ENCODE assay signal across 8 mouse cellular contexts in genomic region chr3:67583846-67584186, GRCm38 (mm10). TPM values are rescaled to one million over a fixed set of nuclear protein-coding genes. Genes with fewer than 3 reads are reported as not detected.
DNase-seq lines count a peak whose midpoint lies in the region; ATAC-seq lines count a peak whose summit lies in the region.

No protein-coding gene starts in this region.

- no peak for ATAC-seq in heart, embryonic 11.5 days (replicated peaks; ENCODE audit: insufficient number of reproducible peaks, low FRiP score, low TSS enrichment)
- ATAC-seq in forebrain, embryonic 12.5 days (ENCODE audit: low FRiP score) = no peak
- no peak for ATAC-seq in kidney, embryonic 16.5 days (ENCODE audit: low FRiP score, low TSS enrichment)
- no peak for ATAC-seq in midbrain, embryonic 14.5 days (ENCODE audit: low FRiP score, low TSS enrichment)

- 74% methylated on average over 6 of the region's 6 CpGs for WGBS in heart, embryonic 11.5 days (ENCODE audit: insufficient replicate concordance)
- WGBS in forebrain, embryonic 12.5 days = 90% methylated on average over 6 of the region's 6 CpGs
- WGBS in kidney, embryonic 16.5 days = 71% methylated on average over 6 of the region's 6 CpGs
- 86% methylated on average over 6 of the region's 6 CpGs for WGBS in midbrain, embryonic 14.5 days

- H3K4me1 ChIP-seq in heart, embryonic 11.5 days (ENCODE audit: control insufficient read depth, insufficient read depth, low read length) = peaks cover 5% of the 10 kb centered on the region; the same call in 1 of the 2 replicates
- H3K4me1 ChIP-seq in forebrain, embryonic 12.5 days = peaks cover 9% of the 10 kb centered on the region; the same call in 1 of the 2 replicates
- H3K4me1 ChIP-seq in kidney, embryonic 16.5 days (ENCODE audit: insufficient read depth, low read length) = peaks cover 14% of the 10 kb centered on the region
- peaks cover 7% of the 10 kb centered on the region; the same call in 1 of the 2 replicates for H3K4me1 ChIP-seq in midbrain, embryonic 14.5 days (ENCODE audit: control insufficient read depth, insufficient read depth, low read length)

- peak overlapping the region; percentile 70; the same call in 1 of the 2 replicates for H3K4me3 ChIP-seq in heart, embryonic 11.5 days (ENCODE audit: low read depth, low read length)
- H3K4me3 ChIP-seq in forebrain, embryonic 12.5 days (replicated peaks) = no peak overlapping the region
- H3K4me3 ChIP-seq in kidney, embryonic 16.5 days (ENCODE audit: low read length) = peak overlapping the region; percentile 92; the same call in 1 of the 2 replicates
- peak overlapping the region; percentile 67 for H3K4me3 ChIP-seq in midbrain, embryonic 14.5 days (replicated peaks; ENCODE audit: low read depth, low read length)

- H3K9ac ChIP-seq in heart, embryonic 11.5 days (ENCODE audit: low read depth, low read length) = no peak overlapping the region
- no peak overlapping the region for H3K9ac ChIP-seq in forebrain, embryonic 12.5 days
- no peak overlapping the region for H3K9ac ChIP-seq in kidney, embryonic 16.5 days (replicated peaks; ENCODE audit: low read length)
- no peak overlapping the region for H3K9ac ChIP-seq in midbrain, embryonic 14.5 days (replicated peaks; ENCODE audit: low read length)

- H3K36me3 ChIP-seq in heart, embryonic 11.5 days (ENCODE audit: control insufficient read depth, insufficient read depth, low read length) = peaks cover 4% of the 10 kb centered on the region; the same call in 1 of the 2 replicates
- H3K36me3 ChIP-seq in forebrain, embryonic 12.5 days (replicated peaks) = peaks cover 7% of the 10 kb centered on the region; the same call in 1 of the 2 replicates
- peaks cover 10% of the 10 kb centered on the region for H3K36me3 ChIP-seq in kidney, embryonic 16.5 days (ENCODE audit: insufficient read depth, low read length)
- peaks cover 18% of the 10 kb centered on the region for H3K36me3 ChIP-seq in midbrain, embryonic 14.5 days (ENCODE audit: control insufficient read depth, insufficient read depth, low read length)

- DNase-seq in heart, adult 18-20 months = no peak
- no peak for DNase-seq in midbrain, embryonic 14.5 days
- no peak for DNase-seq in layer of hippocampus, adult 8-10 months (ENCODE audit: low spot score in 2 of 2)
- no peak for DNase-seq in cerebellum, adult 9-11 months
- no peak for DNase-seq in gastrocnemius, postnatal 4 days (ENCODE audit: low spot score in 2 of 2)

- no peaks in the 10 kb centered on the region for H3K9me3 ChIP-seq in heart, embryonic 11.5 days (replicated peaks; ENCODE audit: control insufficient read depth, low read length)
- H3K9me3 ChIP-seq in forebrain, embryonic 12.5 days = no peaks in the 10 kb centered on the region; the same call in 1 of the 2 replicates
- 0 out of 2 replicates have a peak, but pooled peaks cover 5% of the 10 kb centered on the region for H3K9me3 ChIP-seq in kidney, embryonic 16.5 days (ENCODE audit: low read length)
- no peaks in the 10 kb centered on the region for H3K9me3 ChIP-seq in midbrain, embryonic 14.5 days (ENCODE audit: control insufficient read depth, low read length)

- H3K4me2 ChIP-seq in heart, embryonic 11.5 days = peak overlapping the region; percentile 89
- H3K4me2 ChIP-seq in forebrain, embryonic 12.5 days = peak overlapping the region; percentile 88; the same call in 1 of the 2 replicates
- peak overlapping the region; percentile 88 for H3K4me2 ChIP-seq in kidney, embryonic 16.5 days (replicated peaks; ENCODE audit: low read depth, low read length)
- peak overlapping the region; percentile 94 for H3K4me2 ChIP-seq in midbrain, embryonic 14.5 days (ENCODE audit: low read length)

- H3K27ac ChIP-seq in heart, embryonic 11.5 days (ENCODE audit: low read depth, low read length) = no peak overlapping the region
- no peak overlapping the region for H3K27ac ChIP-seq in forebrain, embryonic 12.5 days
- no peak overlapping the region for H3K27ac ChIP-seq in kidney, embryonic 16.5 days (ENCODE audit: low read length)
- no peak overlapping the region for H3K27ac ChIP-seq in midbrain, embryonic 14.5 days (replicated peaks; ENCODE audit: low read depth, low read length)

- H3K27me3 ChIP-seq in heart, embryonic 11.5 days (ENCODE audit: control insufficient read depth, insufficient read depth, low read length) = no peaks in the 10 kb centered on the region
- peaks cover 6% of the 10 kb centered on the region for H3K27me3 ChIP-seq in forebrain, embryonic 12.5 days
- no peaks in the 10 kb centered on the region for H3K27me3 ChIP-seq in kidney, embryonic 16.5 days (ENCODE audit: insufficient read depth, low read length)
- 0 out of 2 replicates have a peak, but pooled peaks cover 4% of the 10 kb centered on the region for H3K27me3 ChIP-seq in midbrain, embryonic 14.5 days (ENCODE audit: control insufficient read depth, insufficient read depth, low read length)

RNA-seq across cellular contexts. Expression of gene Mfsd1, which starts 1.3 kb away (rescaled TPM):
- 43.1 and 55.5 TPM in 2 replicates for polyA plus RNA-seq in heart, embryonic 11.5 days (2014; fragmentation: Nextera tagmentation; extraction: Ambion mirVana)
- total RNA-seq in heart, adult 18-20 months (2021) = 10 to 100 TPM; 25.1 to 31.4 TPM
- 48.7 and 49.8 TPM in 2 replicates for polyA plus RNA-seq in forebrain, embryonic 12.5 days (2016; fragmentation: Nextera tagmentation; extraction: Ambion mirVana)
- 97.5 and 108 TPM in 2 replicates for polyA plus RNA-seq in kidney, embryonic 16.5 days (2015; fragmentation: Nextera tagmentation; extraction: Ambion mirVana)
- 28.8 and 42.9 TPM in 2 replicates for polyA plus RNA-seq in midbrain, embryonic 14.5 days (2014; fragmentation: Nextera tagmentation; extraction: Ambion mirVana)
- 10 to 100 TPM; 38.6 to 63.2 (median 46.6) TPM for total RNA-seq in layer of hippocampus, adult 8-10 months (2022)
- total RNA-seq in gastrocnemius, postnatal 4 days (2021) = 10 to 100 TPM; 35.4 to 36.9 TPM
